Mouse (Mus musculus) midbrain, embryonic 15.5 days (tissue): ENCODE results near the gene Atf6. TPM values are rescaled to one million over a fixed set of nuclear protein-coding genes. Genes with fewer than 3 reads are reported as not detected.

Source experiments
- ATAC-seq: fragments of 200-750 bp; cut with Nextera tagmentation; replicated peaks from 2 replicates; pipeline ENCODE4 v1.8.0; 2017; ENCODE audit warnings: moderate TSS enrichment
- H3K27ac ChIP-seq: fragments of 300-500 bp; sonication (generic); 2 replicates; pipeline ENCODE4 v1.5.1; 2015; ENCODE audit warnings: mild to moderate bottlenecking, inconsistent platforms
- H3K27me3 ChIP-seq: fragments of 300-500 bp; sonication (generic); replicated peaks from 2 replicates; pipeline ENCODE4 v1.6.1; 2015; ENCODE audit warnings: inconsistent platforms
- H3K36me3 ChIP-seq: fragments of 300-500 bp; sonication (generic); replicated peaks from 2 replicates; pipeline ENCODE4 v1.6.1; 2015; ENCODE audit warnings: inconsistent platforms
- H3K4me1 ChIP-seq: fragments of 300-500 bp; sonication (generic); 2 replicates; pipeline ENCODE4 v1.6.1; 2015; ENCODE audit warnings: inconsistent platforms
- H3K4me2 ChIP-seq: fragments of 300-500 bp; sonication (generic); 2 replicates; pipeline ENCODE4 v1.6.1; 2015; ENCODE audit warnings: inconsistent platforms, mild to moderate bottlenecking, moderate library complexity
- H3K4me3 ChIP-seq: fragments of 300-500 bp; sonication (generic); 2 replicates; pipeline ENCODE4 v1.5.1; 2015; ENCODE audit warnings: mild to moderate bottlenecking, inconsistent platforms
- H3K9ac ChIP-seq: fragments of 300-500 bp; sonication (generic); 2 replicates; pipeline ENCODE4 v1.6.1; 2015; ENCODE audit warnings: mild to moderate bottlenecking, inconsistent platforms
- H3K9me3 ChIP-seq: fragments of 300-500 bp; sonication (generic); 2 replicates; pipeline ENCODE4 v1.6.1; 2016; ENCODE audit warnings: inconsistent platforms
- WGBS: fragments of 180-500 bp; shearing (Covaris S2); methylation state at CpG from one replicate; pipeline ENCODE4 v1.1.7; 2015; ENCODE audit warnings: mixed read lengths; 5-methylcytosine and 5-hydroxymethylcytosine counted together
- polyA plus RNA-seq: library from polyadenylated mRNA; unstranded; fragments of >200 nt; fragmentation: Nextera tagmentation; extraction: Ambion mirVana; gene quantifications from 2 replicates; pipeline ENCODE4 v1.2.1, GENCODE M21; 2015

Atf6 gene
- polyA plus RNA-seq, 1 experiment from 2014 or later: 8.3 TPM

DNA sequence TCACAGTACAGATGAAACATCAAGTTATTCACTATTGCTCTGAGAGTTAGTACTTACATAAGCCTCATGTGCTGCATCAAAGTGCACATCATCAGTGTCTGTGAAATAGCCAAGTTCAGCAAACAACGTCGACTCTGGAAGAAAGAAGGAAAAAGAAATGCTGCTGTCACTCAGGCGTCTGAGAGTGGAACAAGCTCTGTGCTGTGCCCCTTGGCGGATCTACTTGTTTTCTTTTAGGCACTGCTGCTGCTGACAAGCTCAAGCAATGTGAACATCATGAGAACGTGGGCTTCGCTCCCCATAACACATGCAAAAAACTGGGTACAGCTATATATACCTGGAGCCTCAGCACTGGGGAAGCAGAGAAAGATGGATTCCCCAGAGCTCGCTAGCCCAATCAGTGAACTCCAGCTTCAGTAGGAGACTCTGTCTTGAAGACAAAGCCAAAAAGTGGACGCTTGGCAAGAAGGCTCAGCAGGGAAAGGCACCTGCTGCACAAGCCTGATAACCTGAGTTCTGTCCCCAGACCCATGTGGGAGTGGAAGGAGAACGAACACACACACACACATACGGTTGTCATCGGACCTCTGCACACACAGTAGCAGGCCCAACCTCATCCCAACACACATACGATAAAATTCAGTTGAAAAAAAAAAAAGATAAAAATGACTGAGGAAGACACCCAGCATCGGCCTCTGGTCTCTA lies 12.4 kb downstream of the Atf6 start:
- ATAC-seq: no peak
- H3K27me3 ChIP-seq: no peaks in the 10 kb centered on the region
- H3K9me3 ChIP-seq: no peaks in the 10 kb centered on the region
- WGBS: 82% methylated on average over 13 of the region's 13 CpGs
- peaks cover 4% of the 10 kb centered on the region for H3K36me3 ChIP-seq
- no peak overlapping the region for H3K4me2 ChIP-seq
- no peak overlapping the region for H3K9ac ChIP-seq
- H3K4me1 ChIP-seq: no peaks in the 10 kb centered on the region
- no peak overlapping the region for H3K4me3 ChIP-seq
- H3K27ac ChIP-seq: no peak overlapping the region

DNA sequence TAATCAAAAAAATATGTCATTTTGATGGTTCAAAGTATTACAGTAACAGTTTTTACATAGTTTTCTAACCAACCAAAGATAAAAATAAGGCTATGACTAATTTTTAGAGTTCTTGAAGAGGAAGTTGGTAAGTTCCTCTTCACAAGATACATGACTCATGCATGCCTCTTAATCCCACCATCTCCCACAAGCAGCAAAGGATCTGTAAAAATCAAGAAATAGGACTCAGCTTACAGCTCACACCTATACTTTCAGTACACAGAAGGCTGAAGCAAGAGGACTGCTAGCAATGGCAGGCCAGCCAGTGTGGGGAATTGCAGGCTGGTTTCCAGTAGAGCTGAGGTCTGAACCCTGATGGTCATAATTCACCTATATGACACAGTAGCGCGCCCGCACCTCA lies 14.0 kb downstream of the Atf6 start:
- Histone ChIP-seq H3K27ac (no peak overlapping the region), H3K36me3 (peaks cover 4% of the 10 kb centered on the region), H3K4me1 (no peaks in the 10 kb centered on the region), H3K4me3 (no peak overlapping the region), H3K9me3 (no peaks in the 10 kb centered on the region), H3K4me2 (no peak overlapping the region), H3K27me3 (no peaks in the 10 kb centered on the region), H3K9ac (no peak overlapping the region)
- 95% methylated on average over 3 of the region's 3 CpGs for WGBS
- ATAC-seq: no peak

DNA sequence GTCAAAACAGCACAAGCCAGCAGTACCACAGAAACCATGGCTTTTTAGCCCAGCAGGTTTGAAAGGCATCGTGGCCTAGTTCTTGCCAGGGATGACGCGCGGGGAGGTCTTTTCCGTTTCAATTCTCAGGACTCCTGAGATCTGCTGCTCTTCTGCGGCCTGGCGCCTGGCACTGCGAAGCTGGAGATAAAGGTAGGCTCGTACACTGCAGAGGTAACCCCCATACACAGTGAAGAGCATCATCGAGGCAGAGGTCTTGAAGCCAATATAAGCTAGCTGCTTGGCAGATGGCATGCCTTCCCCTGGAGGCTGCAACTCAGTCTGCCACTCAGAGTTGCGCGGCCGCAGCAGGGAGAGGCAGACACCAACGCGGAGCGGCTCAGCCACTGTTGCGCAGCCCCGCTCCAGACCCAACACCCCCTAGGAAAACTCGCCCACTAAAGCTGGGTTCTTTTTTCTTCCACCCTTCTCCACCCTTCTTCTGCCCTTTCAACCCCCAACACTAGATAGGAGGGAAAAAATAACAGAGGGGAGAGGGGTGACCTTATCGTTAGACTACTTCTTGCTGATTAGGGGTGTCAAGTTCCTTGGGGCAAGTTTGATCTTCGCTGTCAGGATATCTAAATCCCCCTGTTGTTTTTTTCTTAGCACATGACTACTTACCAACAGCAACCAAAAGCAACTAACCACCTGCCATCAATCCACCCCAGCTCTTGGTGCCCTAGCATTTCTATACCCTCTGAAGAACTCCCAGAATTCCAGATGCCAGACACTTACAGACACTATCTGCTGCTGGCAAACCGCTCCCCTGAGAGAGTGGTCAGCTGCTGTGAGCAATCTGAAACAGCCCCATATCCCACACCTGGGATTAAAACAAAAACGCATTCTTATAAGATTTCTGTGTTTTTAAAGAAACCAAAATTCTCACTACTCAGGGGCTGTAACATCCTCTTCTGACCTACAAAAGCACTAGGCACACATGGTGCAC lies 16.6 kb downstream of the Atf6 start:
- no peak overlapping the region for H3K4me2 ChIP-seq
- H3K9ac ChIP-seq: no peak overlapping the region
- no peak for ATAC-seq
- no peaks in the 10 kb centered on the region for H3K9me3 ChIP-seq
- peaks cover 4% of the 10 kb centered on the region for H3K36me3 ChIP-seq
- H3K4me3 ChIP-seq: no peak overlapping the region
- H3K27me3 ChIP-seq: no peaks in the 10 kb centered on the region
- H3K4me1 ChIP-seq: no peaks in the 10 kb centered on the region
- 93% methylated on average over 23 of the region's 23 CpGs for WGBS
- no peak overlapping the region for H3K27ac ChIP-seq

DNA sequence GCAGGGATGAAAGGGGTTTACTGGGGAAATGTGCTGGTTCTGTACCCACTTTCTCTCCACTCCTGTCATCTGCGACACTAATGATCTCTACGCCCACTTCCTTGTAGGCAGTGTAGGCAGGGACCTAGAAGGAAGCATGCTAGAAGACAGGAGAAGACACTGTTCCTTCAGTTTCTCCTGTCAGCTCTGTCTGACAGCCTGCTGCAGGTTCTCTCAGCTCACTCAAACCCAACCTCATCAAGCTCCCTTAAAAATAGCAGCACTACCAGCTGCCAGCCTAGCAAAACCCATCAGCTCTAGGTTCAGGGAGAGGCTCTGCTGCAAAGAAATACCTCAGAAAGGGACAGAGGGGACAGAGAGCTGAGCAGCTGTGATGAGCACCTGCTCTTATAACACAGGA lies 17.6 kb downstream of the Atf6 start:
- WGBS: 97% methylated on average over 2 of the region's 2 CpGs
- H3K9ac ChIP-seq: no peak overlapping the region
- H3K36me3 ChIP-seq: peaks cover 4% of the 10 kb centered on the region
- no peak overlapping the region for H3K4me3 ChIP-seq
- no peaks in the 10 kb centered on the region for H3K9me3 ChIP-seq
- H3K4me1 ChIP-seq: no peaks in the 10 kb centered on the region
- no peaks in the 10 kb centered on the region for H3K27me3 ChIP-seq
- no peak for ATAC-seq
- no peak overlapping the region for H3K27ac ChIP-seq
- no peak overlapping the region for H3K4me2 ChIP-seq

DNA sequence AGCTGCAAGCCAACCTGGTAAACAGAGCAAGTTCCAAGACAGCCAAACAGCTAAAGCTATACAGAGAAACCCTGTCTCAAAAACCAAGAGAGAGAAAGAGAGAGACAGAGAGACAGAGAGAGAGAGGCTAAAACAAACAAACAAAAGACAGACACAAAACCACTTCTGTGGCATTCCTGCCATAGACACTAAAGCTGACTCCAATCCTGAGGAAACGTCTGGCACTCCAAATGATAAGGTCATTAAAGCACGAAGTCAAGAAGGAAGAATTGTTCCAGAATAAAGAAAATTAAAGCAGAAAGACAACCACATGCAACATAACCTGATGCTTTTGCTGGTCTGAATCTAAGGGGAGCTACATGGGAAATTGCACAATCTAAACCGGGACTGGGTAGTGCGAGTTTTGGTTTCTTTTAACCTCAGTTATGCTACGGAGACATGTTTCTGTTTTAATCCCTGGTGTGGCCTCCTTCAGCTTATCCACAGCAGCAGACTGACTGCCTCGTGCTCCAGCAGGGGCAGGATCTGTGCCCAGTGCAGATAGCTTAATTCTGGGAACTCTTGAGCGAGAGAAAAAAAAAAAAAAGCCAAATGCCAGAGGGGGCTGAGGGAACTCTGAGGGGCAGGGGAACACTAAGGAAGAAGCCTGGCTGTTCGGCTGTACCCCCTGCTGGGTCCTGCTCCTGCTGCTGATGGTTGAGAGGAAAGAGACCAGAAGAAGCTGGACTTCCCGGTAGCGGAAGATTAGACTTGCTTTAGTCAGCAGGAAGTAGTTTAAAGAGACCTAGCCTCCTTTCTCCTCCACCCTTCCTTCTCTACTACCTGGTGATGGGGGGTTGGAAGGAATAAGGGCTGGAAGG lies 21.9 kb downstream of the Atf6 start:
- WGBS: 42% methylated on average over 10 of the region's 10 CpGs
- Histone ChIP-seq H3K27ac (no peak overlapping the region), H3K36me3 (no peaks in the 10 kb centered on the region; the same call in 1 of the 2 replicates)

DNA sequence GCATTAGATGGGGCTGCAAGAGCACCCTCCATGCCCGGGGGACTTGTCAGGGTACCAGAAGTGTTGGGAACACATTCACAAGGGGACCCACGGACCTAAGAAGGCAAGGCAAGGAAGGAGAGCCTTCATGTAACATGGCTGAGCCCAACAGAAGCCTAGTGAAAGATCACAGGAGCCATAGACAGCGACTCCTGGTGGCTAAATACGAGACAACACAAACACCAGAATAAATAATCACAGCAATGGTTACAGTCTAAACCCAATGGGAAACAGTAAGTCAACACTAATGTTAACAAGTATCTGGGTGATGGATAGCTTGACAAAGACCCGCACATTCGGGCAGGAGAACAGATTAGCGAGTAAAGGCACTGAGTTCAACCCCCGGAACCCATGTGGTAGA lies 23.2 kb downstream of the Atf6 start:
- Histone ChIP-seq H3K27ac (no peak overlapping the region), H3K4me1 (no peaks in the 10 kb centered on the region), H3K27me3 (no peaks in the 10 kb centered on the region), H3K36me3 (peaks cover 3% of the 10 kb centered on the region; the same call in 1 of the 2 replicates), H3K4me2 (no peak overlapping the region), H3K4me3 (no peak overlapping the region), H3K9me3 (no peaks in the 10 kb centered on the region), H3K9ac (no peak overlapping the region)
- 53% methylated on average over 8 of the region's 8 CpGs for WGBS
- ATAC-seq: no peak

More for the DNA sequence above, 21.9 kb downstream of the Atf6 start:
- no peak for ATAC-seq
- H3K4me2 ChIP-seq: no peak overlapping the region
- no peaks in the 10 kb centered on the region for H3K4me1 ChIP-seq
- no peak overlapping the region for H3K9ac ChIP-seq
- H3K4me3 ChIP-seq: no peak overlapping the region
- no peaks in the 10 kb centered on the region for H3K27me3 ChIP-seq
- no peaks in the 10 kb centered on the region for H3K9me3 ChIP-seq

DNA sequence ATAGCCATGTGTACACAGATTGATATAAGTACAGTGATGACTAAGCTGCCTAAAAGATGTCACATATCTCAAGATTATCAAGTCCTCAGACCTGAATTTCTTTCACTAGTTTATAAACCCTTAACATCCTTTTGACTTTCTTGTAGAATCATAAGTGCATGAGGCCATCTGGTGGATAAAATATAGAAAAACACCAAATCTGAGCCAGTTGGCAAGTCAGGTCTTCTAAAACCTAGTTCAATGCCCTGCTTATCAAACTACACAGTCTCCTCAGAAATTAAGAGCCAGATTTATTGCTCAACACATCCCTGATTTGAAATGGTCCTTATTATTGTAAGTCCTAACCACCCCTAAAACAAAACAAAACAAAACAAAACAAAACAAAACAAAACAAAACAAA lies 27.9 kb downstream of the Atf6 start:
- Histone ChIP-seq H3K9ac (no peak overlapping the region), H3K27ac (no peak overlapping the region), H3K9me3 (no peaks in the 10 kb centered on the region), H3K36me3 (peaks cover 3% of the 10 kb centered on the region; the same call in 1 of the 2 replicates), H3K4me3 (no peak overlapping the region), H3K27me3 (no peaks in the 10 kb centered on the region), H3K4me2 (no peak overlapping the region), H3K4me1 (no peaks in the 10 kb centered on the region)
- ATAC-seq: no peak

DNA sequence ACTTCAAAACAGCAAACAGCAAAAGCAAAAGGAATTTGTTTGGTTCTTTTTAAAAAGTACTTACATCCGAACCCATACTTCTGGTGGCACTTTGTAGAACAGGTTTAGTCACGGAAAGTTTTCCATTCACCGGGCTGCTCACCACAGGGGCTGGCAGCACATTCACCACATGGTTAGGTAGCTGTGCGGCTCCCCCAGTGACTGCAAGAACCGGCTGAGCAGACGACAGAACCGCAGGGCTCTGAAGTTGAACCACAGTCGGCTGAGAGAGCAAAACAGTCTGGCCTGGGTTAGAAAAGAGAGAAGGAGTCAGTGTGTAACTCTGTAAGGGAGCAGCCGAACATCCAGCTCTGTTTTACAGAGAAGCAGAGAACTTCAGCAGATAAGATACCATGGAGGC lies 32.8 kb downstream of the Atf6 start:
- WGBS: 70% methylated on average over 9 of the region's 9 CpGs
- no peak overlapping the region for H3K4me2 ChIP-seq
- ATAC-seq: no peak

DNA sequence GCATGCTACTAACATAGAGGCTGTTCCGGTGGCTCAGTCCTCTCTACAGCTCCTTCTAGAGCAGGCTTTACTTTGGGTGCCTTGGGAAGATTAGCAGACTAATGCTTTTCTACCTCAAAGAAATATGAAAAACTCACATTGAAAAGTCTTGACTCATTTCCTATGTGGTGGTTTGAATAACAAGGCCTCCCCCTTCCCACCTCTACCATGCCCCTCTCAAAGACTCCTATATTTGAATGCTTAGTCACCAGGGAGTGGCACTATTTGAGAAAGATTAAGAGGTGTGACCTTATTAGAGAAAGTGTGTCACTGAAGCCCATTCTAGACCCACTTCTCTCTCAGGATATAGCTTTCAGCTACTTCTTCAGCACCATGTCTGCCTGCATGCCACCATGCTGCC lies 37.8 kb downstream of the Atf6 start:
- Histone ChIP-seq H3K4me1 (no peaks in the 10 kb centered on the region), H3K27me3 (no peaks in the 10 kb centered on the region), H3K4me3 (no peak overlapping the region), H3K9ac (no peak overlapping the region), H3K9me3 (no peaks in the 10 kb centered on the region), H3K27ac (no peak overlapping the region), H3K4me2 (no peak overlapping the region), H3K36me3 (no peaks in the 10 kb centered on the region; the same call in 1 of the 2 replicates)
- 93% methylated on average over 1 of the region's 1 CpGs for WGBS
- no peak for ATAC-seq

More for the DNA sequence above, 32.8 kb downstream of the Atf6 start:
- Histone ChIP-seq H3K9ac (no peak overlapping the region), H3K9me3 (no peaks in the 10 kb centered on the region), H3K4me3 (no peak overlapping the region), H3K27ac (no peak overlapping the region), H3K27me3 (no peaks in the 10 kb centered on the region), H3K4me1 (no peaks in the 10 kb centered on the region), H3K36me3 (no peaks in the 10 kb centered on the region; the same call in 1 of the 2 replicates)

DNA sequence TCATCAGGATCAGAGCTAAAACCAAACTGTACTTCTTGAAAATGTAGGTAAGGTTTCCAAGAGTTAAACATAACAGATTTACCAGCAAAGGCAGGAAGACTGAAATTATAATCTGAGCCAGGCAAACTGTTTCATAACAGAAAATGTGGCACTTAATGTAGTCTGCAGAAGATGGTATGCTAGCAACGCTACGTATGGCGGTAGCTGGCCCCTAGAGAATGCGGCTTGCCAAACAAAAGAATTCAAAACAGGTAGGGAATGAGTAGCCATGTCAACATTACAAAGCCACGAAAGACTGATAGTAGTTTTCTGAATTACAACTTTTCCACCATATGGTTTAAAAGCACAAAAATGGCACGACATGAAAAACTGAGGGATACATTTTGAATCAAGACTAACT lies 38.2 kb downstream of the Atf6 start:
- Histone ChIP-seq H3K27me3 (no peaks in the 10 kb centered on the region), H3K4me2 (no peak overlapping the region), H3K4me3 (no peak overlapping the region), H3K4me1 (no peaks in the 10 kb centered on the region), H3K27ac (no peak overlapping the region), H3K9ac (no peak overlapping the region), H3K36me3 (no peaks in the 10 kb centered on the region; the same call in 1 of the 2 replicates), H3K9me3 (no peaks in the 10 kb centered on the region)
- ATAC-seq: no peak
- 91% methylated on average over 6 of the region's 6 CpGs for WGBS

DNA sequence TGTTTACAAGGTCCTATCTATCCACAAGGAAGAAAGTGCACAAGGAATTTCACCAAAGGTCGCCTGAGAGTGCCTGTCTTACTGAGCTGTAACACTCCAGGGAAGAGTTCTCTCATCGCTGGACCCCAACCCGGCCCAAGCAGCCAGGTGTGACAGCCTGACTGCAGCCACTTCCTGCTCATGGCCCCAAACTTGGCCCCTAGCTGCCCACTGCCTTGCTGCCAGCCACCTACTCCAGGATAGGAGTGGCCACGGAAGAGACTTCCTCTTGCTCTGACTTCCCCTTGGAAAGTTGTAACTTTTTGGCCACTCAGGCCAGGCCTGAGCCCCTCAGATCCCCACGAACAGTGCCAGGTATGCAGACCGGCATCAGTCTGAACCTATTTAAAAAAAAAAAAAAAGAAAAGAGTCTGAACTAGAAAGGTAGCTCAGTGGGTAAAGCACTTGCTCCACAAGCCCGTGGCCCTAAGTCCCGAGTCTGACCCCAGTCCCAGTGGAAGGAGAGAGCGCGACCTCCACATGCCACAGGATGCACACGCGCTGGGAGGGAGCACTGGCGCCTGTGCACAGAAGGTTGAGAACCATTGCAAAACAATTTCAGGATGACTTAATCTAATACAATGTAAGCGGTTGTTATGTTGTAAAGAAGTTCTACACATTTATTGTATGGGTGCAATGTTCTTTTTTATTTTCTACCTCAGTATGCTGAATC lies 47.3 kb downstream of the Atf6 start:
- H3K4me2 ChIP-seq: no peak overlapping the region
- 86% methylated on average over 14 of the region's 14 CpGs for WGBS
- ATAC-seq: no peak
- no peak overlapping the region for H3K27ac ChIP-seq
- no peaks in the 10 kb centered on the region for H3K4me1 ChIP-seq
- H3K36me3 ChIP-seq: no peaks in the 10 kb centered on the region
- no peak overlapping the region for H3K9ac ChIP-seq
- H3K4me3 ChIP-seq: no peak overlapping the region
- H3K9me3 ChIP-seq: no peaks in the 10 kb centered on the region
- no peaks in the 10 kb centered on the region for H3K27me3 ChIP-seq
